In the genomic region with DNA sequence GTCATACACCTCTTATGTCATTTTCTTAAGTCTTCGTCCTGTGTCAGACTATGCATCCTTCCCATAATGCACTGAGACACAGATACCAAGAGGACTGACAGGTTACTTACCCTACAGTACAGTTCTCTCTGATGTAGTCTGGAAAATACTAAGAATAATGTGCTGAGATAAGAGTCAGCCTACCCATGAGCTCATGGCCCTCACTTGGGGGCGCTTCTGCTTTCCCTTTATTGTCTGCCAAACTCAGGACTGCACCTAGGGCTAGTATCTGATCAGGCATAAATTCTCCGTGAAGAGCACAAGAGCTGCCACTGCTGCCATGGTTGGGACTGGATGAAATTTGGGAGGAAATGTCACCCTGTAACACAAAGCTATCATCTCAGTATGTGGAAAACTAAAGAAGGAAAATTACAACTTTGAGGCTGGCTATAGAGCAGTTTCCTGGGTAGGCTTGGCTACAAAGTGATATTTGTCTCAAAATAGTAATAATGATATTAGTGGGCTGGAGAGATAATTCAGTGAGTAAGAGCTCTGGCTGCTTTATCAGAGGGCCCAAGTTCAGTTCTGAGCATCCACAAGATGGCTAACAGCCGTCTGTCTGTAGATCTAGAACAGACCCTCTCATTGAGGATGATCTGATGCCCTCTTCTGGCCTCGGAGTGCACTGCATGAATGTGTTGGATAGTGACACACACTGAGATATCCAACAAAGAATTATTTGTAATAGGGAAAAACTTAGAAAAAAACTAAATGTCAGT, we compare ENCODE assay signal across 8 mouse cellular contexts. TPM values are rescaled to one million over a fixed set of nuclear protein-coding genes. Genes with fewer than 3 reads are reported as not detected.
A peak's percentile ranks its signal among the peaks of the same experiment; 100 is the strongest.
DNase-seq lines count a peak whose midpoint lies in the region; ATAC-seq lines count a peak whose summit lies in the region.

No protein-coding gene starts in this region.

- no peak overlapping the region for H3K27ac ChIP-seq in kidney, embryonic 15.5 days

- peak; percentile 78 for DNase-seq in kidney, adult 18-20 months
- peak; percentile 78 for DNase-seq in NIH3T3 (ENCODE audit: low read depth)
- peak; percentile 84 to 85 for DNase-seq in cerebellum, postnatal 10 days
- peak; percentile 76 to 85 for DNase-seq in heart, postnatal 10 days
- DNase-seq in left cerebral cortex, postnatal 25 days (ENCODE audit: low spot score in 2 of 2), result peak; percentile 47 to 50
- DNase-seq in monocyte, adult 2 months (ENCODE audit: low read depth in 1 of 2, low spot score in 2 of 2), result peak; percentile 16 to 47
- DNase-seq in thymus, postnatal 0 days (ENCODE audit: low spot score), result peak; percentile 60

- no peak overlapping the region for H3K9ac ChIP-seq in kidney, embryonic 15.5 days

- intact Hi-C loops in heart, postnatal 10 days (cut with DNase I), result loop anchor here (1.0 to 5.0 kb wide), 3 partner anchors 44 to 97 kb away; partner anchors contain the start of gene Sppl3
- intact Hi-C loops in left cerebral cortex, postnatal 25 days (cut with DNase I), result loop anchor here (1.0 to 5.0 kb wide), 2 partner anchors 64 to 97 kb away; partner anchors contain the start of gene Sppl3

- H3K4me3 ChIP-seq in kidney, embryonic 15.5 days (replicated peaks), result no peak overlapping the region

- peaks cover 41% of the 10 kb centered on the region for H3K36me3 ChIP-seq in kidney, embryonic 15.5 days

- H3K27me3 ChIP-seq in kidney, embryonic 15.5 days, result no peaks in the 10 kb centered on the region

- 58% methylated on average over 5 of the region's 5 CpGs for WGBS in kidney, embryonic 15.5 days

- ATAC-seq in kidney, embryonic 15.5 days (replicated peaks; ENCODE audit: low FRiP score), result no peak; the same call in 1 of the 2 replicates

- no peaks in the 10 kb centered on the region for H3K9me3 ChIP-seq in kidney, embryonic 15.5 days (replicated peaks)

- H3K4me1 ChIP-seq in kidney, embryonic 15.5 days, result peaks cover 33% of the 10 kb centered on the region

- H3K4me2 ChIP-seq in kidney, embryonic 15.5 days, result no peak overlapping the region

RNA-seq across cellular contexts. Expression of gene Gm10401, which starts 21.8 kb away (rescaled TPM):
- 33.0 and 34.2 TPM in 2 replicates for polyA plus RNA-seq in kidney, embryonic 15.5 days (2015; fragmentation: Nextera tagmentation; extraction: Ambion mirVana)
- not detected for total RNA-seq in heart, postnatal 10 days (2021)
- not detected for total RNA-seq in left cerebral cortex, postnatal 25 days (2021)
- polyA plus RNA-seq in thymus, postnatal 0 days (2015; fragmentation: Nextera tagmentation; extraction: Ambion mirVana), result 26.4 and 27.2 TPM in 2 replicates

RNA-seq across cellular contexts. Expression of gene Acads, which starts 42.8 kb away (rescaled TPM):
- 85.1 and 94.7 TPM in 2 replicates for polyA plus RNA-seq in kidney, embryonic 15.5 days (2015; fragmentation: Nextera tagmentation; extraction: Ambion mirVana)
- total RNA-seq in heart, postnatal 10 days (2021), result 100 to 1,000 TPM; 198 to 202 TPM
- 1 to 10 TPM; 6.8 TPM for total RNA-seq in left cerebral cortex, postnatal 25 days (2021)
- 51.6 and 58.6 TPM in 2 replicates for polyA plus RNA-seq in thymus, postnatal 0 days (2015; fragmentation: Nextera tagmentation; extraction: Ambion mirVana)

RNA-seq across cellular contexts. Expression of gene Unc119b, which starts 58.5 kb away (rescaled TPM):
- polyA plus RNA-seq in kidney, embryonic 15.5 days (2015; fragmentation: Nextera tagmentation; extraction: Ambion mirVana), result 43.7 and 48.1 TPM in 2 replicates
- 10 to 100 TPM; 23.8 TPM for total RNA-seq in heart, postnatal 10 days (2021)
- 10 to 100 TPM; 27.1 to 28.8 TPM for total RNA-seq in left cerebral cortex, postnatal 25 days (2021)
- 25.0 and 27.5 TPM in 2 replicates for polyA plus RNA-seq in thymus, postnatal 0 days (2015; fragmentation: Nextera tagmentation; extraction: Ambion mirVana)

Comparison
In these comparisons a context has a peak if more than half of its experiments do, and no peak if none do; other contexts are left out.
1. DNase-seq: peak in every context shown above with its lines; median percentile 84 in cerebellum, postnatal 10 days; 80 in heart, postnatal 10 days; 78 in kidney, adult 18-20 months; 78 in NIH3T3; 60 in thymus, postnatal 0 days; 48 in left cerebral cortex, postnatal 25 days; 32 in monocyte, adult 2 months.
2. RNA of gene Acads, which starts 42.8 kb away (total RNA-seq): 198 to 202 TPM in heart, postnatal 10 days; 6.8 TPM in left cerebral cortex, postnatal 25 days; every median in the first group is over 10 times any median in the second.